Mouse (Mus musculus) heart, embryonic 11.5 days (tissue): ENCODE results near the gene Cnp. TPM values are rescaled to one million over a fixed set of nuclear protein-coding genes. Genes with fewer than 3 reads are reported as not detected.
A peak's percentile ranks its signal among the peaks of the same experiment; 100 is the strongest.

Experiments used
- ATAC-seq: fragments of 200-750 bp; cut with Nextera tagmentation; replicated peaks from 2 replicates; pipeline ENCODE4 v1.8.0; 2017; ENCODE audit warnings: moderate library complexity; ENCODE audit not compliant: insufficient number of reproducible peaks, low FRiP score, low TSS enrichment
- H3K27ac ChIP-seq: fragments of 300-500 bp; sonication (generic); 2 replicates; pipeline ENCODE4 v1.5.1; 2014; ENCODE audit warnings: mild to moderate bottlenecking, low read depth, low read length
- H3K27me3 ChIP-seq: fragments of 300-500 bp; sonication (generic); 2 replicates; pipeline ENCODE4 v1.6.1; 2014; ENCODE audit warnings: mild to moderate bottlenecking, low read length, mixed read lengths; ENCODE audit not compliant: control insufficient read depth, insufficient read depth
- H3K36me3 ChIP-seq: fragments of 300-500 bp; sonication (generic); 2 replicates; pipeline ENCODE4 v1.6.1; 2014; ENCODE audit warnings: mild to moderate bottlenecking, low read length, moderate library complexity, mixed read lengths; ENCODE audit not compliant: control insufficient read depth, insufficient read depth
- H3K4me1 ChIP-seq: fragments of 300-500 bp; sonication (generic); 2 replicates; pipeline ENCODE4 v1.6.1; 2014; ENCODE audit warnings: low read length; ENCODE audit not compliant: control insufficient read depth, insufficient read depth
- H3K4me2 ChIP-seq: fragments of 300-500 bp; sonication (generic); 2 replicates; pipeline ENCODE4 v1.6.1; 2014; ENCODE audit warnings: mild to moderate bottlenecking, moderate library complexity
- H3K4me3 ChIP-seq: fragments of 300-500 bp; sonication (generic); 2 replicates; pipeline ENCODE4 v1.5.1; 2014; ENCODE audit warnings: low read depth, low read length
- H3K9ac ChIP-seq: fragments of 300-500 bp; sonication (generic); 2 replicates; pipeline ENCODE4 v1.6.1; 2014; ENCODE audit warnings: mild to moderate bottlenecking, low read depth, low read length, moderate library complexity
- H3K9me3 ChIP-seq: fragments of 300-500 bp; sonication (generic); replicated peaks from 2 replicates; pipeline ENCODE4 v1.6.1; 2016; ENCODE audit warnings: low read length; ENCODE audit not compliant: control insufficient read depth
- WGBS: fragments of 180-500 bp; shearing (Covaris S2); extraction: QIAGEN DNeasy Blood & Tissue Kit; methylation state at CpG from one replicate; pipeline ENCODE4 v1.1.7; 2014; ENCODE audit not compliant: insufficient replicate concordance; 5-methylcytosine and 5-hydroxymethylcytosine counted together
- polyA plus RNA-seq: library from polyadenylated mRNA; unstranded; fragments of >200 nt; fragmentation: Nextera tagmentation; extraction: Ambion mirVana; gene quantifications from 2 replicates; pipeline ENCODE4 v1.2.1, GENCODE M21; 2014

Cnp gene
- 15.7 and 19.0 TPM in 2 replicates for polyA plus RNA-seq

GRCm38 (mm10) chr11:100574708-100575483 lies at the start of gene Cnp:
Gene Cnp, plus strand, starts transcription at chr11:100574904.
- Histone ChIP-seq H3K27ac (peak within 1 kb of the TSS; percentile 37; the same call in 1 of the 2 replicates), H3K9me3 (no peaks in the 10 kb centered on the region), H3K36me3 (peaks cover 4% of the 10 kb centered on the region; the same call in 1 of the 2 replicates), H3K4me2 (peak within 1 kb of the TSS; percentile 86), H3K9ac (peak within 1 kb of the TSS; percentile 78), H3K4me3 (peak within 1 kb of the TSS; percentile 73), H3K27me3 (peaks cover 13% of the 10 kb centered on the region), H3K4me1 (peaks cover 14% of the 10 kb centered on the region)
- peak; percentile 64 for ATAC-seq
- 1% methylated on average over 47 of the region's 47 CpGs for WGBS

GRCm38 (mm10) chr11:100524987-100525630 lies 49.6 kb upstream of the Cnp start:
- Histone ChIP-seq H3K9ac (peak overlapping the region; percentile 11; the same call in 1 of the 2 replicates), H3K9me3 (no peaks in the 10 kb centered on the region)

GRCm38 (mm10) chr11:100526052-100526816 lies 48.5 kb upstream of the Cnp start:
- Histone ChIP-seq H3K4me2 (peak overlapping the region; percentile 92), H3K4me3 (peak overlapping the region; percentile 89), H3K27me3 (no peaks in the 10 kb centered on the region), H3K9me3 (no peaks in the 10 kb centered on the region), H3K27ac (no peak overlapping the region), H3K9ac (peak overlapping the region; percentile 93), H3K4me1 (peaks cover 25% of the 10 kb centered on the region), H3K36me3 (peaks cover 19% of the 10 kb centered on the region)
- ATAC-seq, result no peak
- WGBS, result 27% methylated on average over 15 of the region's 15 CpGs

More at GRCm38 (mm10) chr11:100524987-100525630, 49.6 kb upstream of the Cnp start:
- peaks cover 25% of the 10 kb centered on the region for H3K4me1 ChIP-seq
- no peak overlapping the region for H3K27ac ChIP-seq
- ATAC-seq, result no peak
- peaks cover 19% of the 10 kb centered on the region for H3K36me3 ChIP-seq
- WGBS, result 61% methylated on average over 11 of the region's 11 CpGs
- peak overlapping the region; percentile 92 for H3K4me2 ChIP-seq
- peak overlapping the region; percentile 89; the same call in 1 of the 2 replicates for H3K4me3 ChIP-seq
- H3K27me3 ChIP-seq, result no peaks in the 10 kb centered on the region

- H3K4me2 ChIP-seq, result peak overlapping the region; percentile 92
- peak overlapping the region; percentile 89 for H3K4me3 ChIP-seq
- no peaks in the 10 kb centered on the region for H3K27me3 ChIP-seq
- H3K36me3 ChIP-seq, result peaks cover 13% of the 10 kb centered on the region
- peak overlapping the region; percentile 93 for H3K9ac ChIP-seq
- no peaks in the 10 kb centered on the region for H3K9me3 ChIP-seq
- H3K27ac ChIP-seq, result peak overlapping the region; percentile 78
- WGBS, result under 1% methylated on average over 26 of the region's 26 CpGs
- peak; percentile 20; the same call in 1 of the 2 replicates for ATAC-seq
- H3K4me1 ChIP-seq, result peaks cover 25% of the 10 kb centered on the region
These were observed 47.6 kb upstream of the Cnp start for GRCm38 (mm10) chr11:100527066-100527457.

- Histone ChIP-seq H3K27me3 (no peaks in the 10 kb centered on the region), H3K36me3 (peaks cover 7% of the 10 kb centered on the region), H3K9ac (peak within 1 kb of the TSS; percentile 93), H3K4me1 (peaks cover 25% of the 10 kb centered on the region), H3K27ac (peak within 1 kb of the TSS; percentile 78), H3K4me2 (peak within 1 kb of the TSS; percentile 92), H3K9me3 (no peaks in the 10 kb centered on the region), H3K4me3 (peak within 1 kb of the TSS; percentile 89)
- ATAC-seq, result peak; percentile 99
- under 1% methylated on average over 54 of the region's 54 CpGs for WGBS
These were observed 47.0 kb upstream of the Cnp start, which contains the start of gene Acly for GRCm38 (mm10) chr11:100527458-100528374. Gene Acly, minus strand, starts transcription at chr11:100528000.

- WGBS, result 24% methylated on average over 19 of the region's 19 CpGs
- H3K4me3 ChIP-seq, result peak overlapping the region; percentile 89
- H3K4me2 ChIP-seq, result peak overlapping the region; percentile 92
- no peak; the same call in 1 of the 2 replicates for ATAC-seq
- H3K9ac ChIP-seq, result peak overlapping the region; percentile 93
- peaks cover 25% of the 10 kb centered on the region for H3K4me1 ChIP-seq
- H3K36me3 ChIP-seq, result no peaks in the 10 kb centered on the region; the same call in 1 of the 2 replicates
- H3K9me3 ChIP-seq, result no peaks in the 10 kb centered on the region
- H3K27ac ChIP-seq, result peak overlapping the region; percentile 50
- no peaks in the 10 kb centered on the region for H3K27me3 ChIP-seq
These were observed 46.1 kb upstream of the Cnp start for GRCm38 (mm10) chr11:100528375-100529165.

- Histone ChIP-seq H3K4me3 (no peak overlapping the region), H3K36me3 (no peaks in the 10 kb centered on the region), H3K4me2 (no peak overlapping the region), H3K9me3 (no peaks in the 10 kb centered on the region), H3K9ac (no peak overlapping the region), H3K27me3 (no peaks in the 10 kb centered on the region), H3K4me1 (no peaks in the 10 kb centered on the region), H3K27ac (no peak overlapping the region)
- 79% methylated on average over 6 of the region's 6 CpGs for WGBS
- ATAC-seq, result no peak
These were observed 40.8 kb upstream of the Cnp start for GRCm38 (mm10) chr11:100533871-100534270.
